Comparison of ENCODE assay signal across 11 mouse cellular contexts in genomic region chr10:84435930-84436329, GRCm38 (mm10). TPM values are rescaled to one million over a fixed set of nuclear protein-coding genes. Genes with fewer than 3 reads are reported as not detected.
DNase-seq lines count a peak whose midpoint lies in the region; ATAC-seq and TF ChIP-seq lines count a peak whose summit lies in the region.
"Had no signal": no experiment of that assay in that cellular context is flagged by ENCODE, and none has a peak within 500 bp of the region (broad histone marks: within the 10 kb centered on the region; RNA-seq: fewer than 3 reads in every experiment).

No protein-coding gene starts in this region.

- no peaks in the 10 kb centered on the region for H3K9me3 ChIP-seq in kidney, postnatal 0 days (replicated peaks; ENCODE audit: low read length)
- no peaks in the 10 kb centered on the region for H3K9me3 ChIP-seq in forebrain, embryonic 16.5 days (ENCODE audit: control insufficient read depth, low read length)
- H3K9me3 ChIP-seq in midbrain, postnatal 0 days (ENCODE audit: low read length), result no peaks in the 10 kb centered on the region

- H3K4me2 ChIP-seq in kidney, postnatal 0 days (ENCODE audit: low read length), result peak overlapping the region; percentile 13; the same call in 1 of the 2 replicates
- H3K4me2 ChIP-seq in forebrain, embryonic 16.5 days (ENCODE audit: low read length), result peak overlapping the region; percentile 91
- peak overlapping the region; percentile 24; the same call in 1 of the 2 replicates for H3K4me2 ChIP-seq in midbrain, postnatal 0 days (ENCODE audit: low read depth, low read length, poor library complexity, severe bottlenecking)

- TF ChIP-seq CTCF in kidney, postnatal 0 days (IDR thresholded peaks at IDR 0.05; ENCODE audit: low read depth), result no peak
- TF ChIP-seq CTCF in midbrain, postnatal 0 days (IDR thresholded peaks at IDR 0.05), result no peak

- H3K4me1 ChIP-seq in kidney, postnatal 0 days (replicated peaks; ENCODE audit: insufficient read depth, low read length), result peaks cover 19% of the 10 kb centered on the region
- peaks cover 40% of the 10 kb centered on the region for H3K4me1 ChIP-seq in forebrain, embryonic 16.5 days (replicated peaks; ENCODE audit: control insufficient read depth, insufficient read depth, low read length)
- H3K4me1 ChIP-seq in midbrain, postnatal 0 days (ENCODE audit: insufficient read depth, low read length), result no peaks in the 10 kb centered on the region

- no peak for ATAC-seq in cerebellum, adult (ENCODE audit: insufficient number of reproducible peaks, low FRiP score, low TSS enrichment)
- no peak for ATAC-seq in kidney, postnatal 0 days (replicated peaks; ENCODE audit: low FRiP score, low read depth)
- ATAC-seq in forebrain, embryonic 16.5 days, result no peak
- ATAC-seq in midbrain, postnatal 0 days (ENCODE audit: low FRiP score), result no peak

- WGBS in kidney, postnatal 0 days, result 64% methylated on average over 11 of the region's 11 CpGs
- WGBS in forebrain, embryonic 16.5 days, result 49% methylated on average over 11 of the region's 11 CpGs
- WGBS in midbrain, postnatal 0 days, result 60% methylated on average over 11 of the region's 11 CpGs

- no peak overlapping the region for H3K27ac ChIP-seq in kidney, postnatal 0 days
- no peak overlapping the region for H3K27ac ChIP-seq in forebrain, embryonic 16.5 days (ENCODE audit: low read length)
- H3K27ac ChIP-seq in midbrain, postnatal 0 days (ENCODE audit: low read depth, low read length), result no peak overlapping the region

- DNase-seq in cerebellum, adult 18-20 months, result peak; percentile 31 to 36
- DNase-seq in kidney, postnatal 0 days (ENCODE audit: low spot score), result no peak
- DNase-seq in kidney, postnatal 25 days, result no peak
- DNase-seq in midbrain, postnatal 0 days (ENCODE audit: low spot score), result no peak
- no peak for DNase-seq in layer of hippocampus, adult 11-12 months (ENCODE audit: low spot score)
- no peak for DNase-seq in lung, postnatal 4 days
- DNase-seq: heart, postnatal 10 days; kidney, postnatal 10 days; lung, adult 2 months had no signal

- H3K27me3 ChIP-seq in kidney, postnatal 0 days (ENCODE audit: insufficient read depth, low read length), result no peaks in the 10 kb centered on the region
- H3K27me3 ChIP-seq in forebrain, embryonic 16.5 days (replicated peaks; ENCODE audit: control insufficient read depth, insufficient read depth, low read length), result no peaks in the 10 kb centered on the region
- H3K27me3 ChIP-seq in midbrain, postnatal 0 days (ENCODE audit: insufficient read depth, low read length), result no peaks in the 10 kb centered on the region

- no peak overlapping the region for H3K4me3 ChIP-seq in kidney, postnatal 0 days (replicated peaks; ENCODE audit: low read depth, low read length)
- peak overlapping the region; percentile 4; the same call in 1 of the 2 replicates for H3K4me3 ChIP-seq in forebrain, embryonic 16.5 days (replicated peaks; ENCODE audit: low read length)
- H3K4me3 ChIP-seq in midbrain, postnatal 0 days (ENCODE audit: low read depth, low read length), result no peak overlapping the region

- no peak overlapping the region for H3K9ac ChIP-seq in kidney, postnatal 0 days (ENCODE audit: low read depth, low read length)
- peak overlapping the region; percentile 33 for H3K9ac ChIP-seq in forebrain, embryonic 16.5 days (replicated peaks; ENCODE audit: low read depth, low read length)
- H3K9ac ChIP-seq in midbrain, postnatal 0 days (replicated peaks; ENCODE audit: low read length, poor library complexity, severe bottlenecking), result no peak overlapping the region

- peaks cover 5% of the 10 kb centered on the region; the same call in 1 of the 2 replicates for H3K36me3 ChIP-seq in kidney, postnatal 0 days (ENCODE audit: insufficient read depth, low read length)
- no peaks in the 10 kb centered on the region for H3K36me3 ChIP-seq in forebrain, embryonic 16.5 days (ENCODE audit: control insufficient read depth, insufficient read depth)
- H3K36me3 ChIP-seq in midbrain, postnatal 0 days (ENCODE audit: insufficient read depth, low read length), result no peaks in the 10 kb centered on the region

RNA-seq across cellular contexts. Expression of gene Nuak1, which starts 4.5 kb away (rescaled TPM):
- polyA plus RNA-seq in kidney, postnatal 0 days (2015; fragmentation: Nextera tagmentation; extraction: Ambion mirVana), result 2.3 and 2.4 TPM in 2 replicates
- 12.5 and 15.7 TPM in 2 replicates for polyA plus RNA-seq in forebrain, embryonic 16.5 days (2015; fragmentation: Nextera tagmentation; extraction: Ambion mirVana)
- 21.1 and 37.9 TPM in 2 replicates for total RNA-seq in midbrain, postnatal 0 days (2014; rRNA removed)
- 2.2 and 2.7 TPM in 2 replicates for polyA plus RNA-seq in midbrain, postnatal 0 days (2015; fragmentation: Nextera tagmentation; extraction: Ambion mirVana)

Comparison
In these comparisons a context has a peak if more than half of its experiments do, and no peak if none do; other contexts are left out.
1. DNase-seq: peak in cerebellum, adult 18-20 months (2 of 2); none in kidney, postnatal 0 days (single experiment), kidney, postnatal 25 days (0 of 2), midbrain, postnatal 0 days (single experiment), layer of hippocampus, adult 11-12 months (single experiment) and lung, postnatal 4 days (0 of 2).
2. H3K4me2 ChIP-seq: peak in every context shown above with its lines; median percentile 91 in forebrain, embryonic 16.5 days; 24 in midbrain, postnatal 0 days; 13 in kidney, postnatal 0 days.